Mouse (Mus musculus): Measurements from ENCODE around the gene Crybg1. TPM values are rescaled to one million over a fixed set of nuclear protein-coding genes. Genes with fewer than 3 reads are reported as not detected.

The Crybg1 gene
- total RNA-seq (2023), result 10 to 100 TPM; 37.6 to 44.2 TPM

DNA sequence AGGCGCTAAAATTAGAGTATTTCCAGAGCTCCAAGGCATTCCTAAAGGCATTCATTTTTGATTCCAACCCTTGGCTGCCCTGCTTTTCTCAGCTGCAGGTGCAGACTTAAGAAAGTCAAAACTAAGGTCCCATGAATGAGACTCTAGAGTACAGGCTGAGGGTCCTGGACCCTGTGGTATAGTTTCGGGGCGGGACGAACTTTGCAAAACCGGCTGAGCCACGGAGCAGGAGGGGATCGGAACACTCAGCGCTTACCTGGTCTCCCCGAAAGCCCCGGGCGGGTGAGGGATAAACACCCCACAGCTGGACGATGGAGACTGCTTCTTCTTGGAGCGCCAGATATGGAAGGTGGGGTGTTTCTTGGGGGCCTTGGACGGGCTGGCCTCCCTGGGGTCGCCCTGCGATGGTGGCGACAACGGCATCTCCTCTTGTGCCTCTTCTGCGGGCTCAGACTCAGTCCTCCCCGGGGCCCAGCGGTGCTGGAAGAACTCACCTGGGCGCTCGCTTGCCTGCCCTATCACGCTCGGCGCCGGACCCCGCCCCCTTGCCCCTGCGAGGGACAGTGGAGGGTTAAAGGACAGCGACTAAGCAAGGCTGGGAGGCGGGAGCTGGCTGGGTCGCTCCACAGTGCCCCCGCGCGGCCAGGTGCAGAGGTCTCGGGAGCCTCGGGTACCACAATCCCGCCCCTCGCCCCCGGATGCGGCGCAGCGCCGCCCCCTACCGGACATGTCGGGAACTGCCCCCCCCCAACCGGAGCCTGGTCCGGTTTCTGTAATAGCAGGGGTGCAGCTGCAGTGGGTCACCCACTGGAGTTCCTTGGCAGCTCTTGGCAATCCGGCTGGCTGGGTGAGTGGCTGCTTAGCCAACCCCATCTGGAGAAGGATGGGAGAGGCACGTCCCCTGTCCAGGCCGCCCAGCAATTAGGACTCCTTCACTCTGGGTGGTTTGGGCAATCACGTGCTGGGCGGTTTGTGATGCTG, at the start of gene Crybg1:
Gene Crybg1 (minus strand): TSS at position 517 of the 981 bp plus-strand sequence.

DNA sequence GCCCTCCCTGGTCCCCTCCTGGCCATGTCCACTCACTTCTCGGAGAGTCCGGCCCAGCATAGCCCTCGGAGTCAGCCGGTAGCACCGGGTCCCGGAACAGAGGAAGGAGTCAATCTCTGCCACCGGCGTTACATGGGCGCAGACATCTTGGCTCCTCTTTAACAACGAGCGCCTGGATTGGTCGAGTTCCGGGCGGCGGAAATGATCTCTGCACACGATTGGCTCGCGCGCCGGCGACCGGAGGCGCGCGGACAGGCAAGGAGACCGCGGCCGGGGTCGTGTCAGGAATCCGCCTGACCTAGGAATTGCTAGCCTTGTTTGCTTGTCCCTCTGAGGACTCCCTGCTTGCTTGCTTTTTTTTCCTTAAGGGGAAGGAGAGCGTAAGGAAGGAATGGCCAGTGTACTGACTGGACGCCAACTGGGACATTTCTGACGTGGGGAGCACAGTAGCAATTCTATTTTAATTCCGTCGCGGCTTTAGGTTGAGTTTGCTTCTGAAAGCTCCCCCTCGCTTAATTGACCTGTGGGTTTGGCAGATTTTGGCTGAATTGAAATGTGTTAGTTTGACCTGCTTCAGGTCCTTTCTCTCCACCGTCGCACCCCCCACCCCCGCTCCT, 247.0 kb downstream of the Crybg1 start, which contains the start of the genes Qrsl1 and Rtn4ip1:
Gene Qrsl1 (minus strand): TSS at position 168 of the 617 bp plus-strand sequence.
Gene Rtn4ip1 (plus strand): TSS at position 230 of the 617 bp plus-strand sequence.

Other genes with a start within 250 kb of the Crybg1 start
- 10 to 100 TPM; 16.4 to 22.5 TPM for gene Qrsl1, start 247.1 kb downstream of the Crybg1 start, total RNA-seq (2023)
- 10 to 100 TPM; 14.0 to 17.4 TPM for gene Rtn4ip1, start 247.0 kb downstream of the Crybg1 start, total RNA-seq (2023)
- 10 to 100 TPM; 25.0 to 27.2 TPM for gene Atg5, start 119.5 kb upstream of the Crybg1 start, total RNA-seq (2023)